Mouse (Mus musculus): ENCODE data around the gene Rab36. TPM values are rescaled to one million over a fixed set of nuclear protein-coding genes. Genes with fewer than 3 reads are reported as not detected.
A peak's percentile ranks its signal among the peaks of the same experiment; 100 is the strongest.
"Not testable (repeated sequence)": the region's sequence is repeated elsewhere in the genome, so short reads cannot be mapped to it uniquely, and the experiment has no call there.

Gene Rab36
- total RNA-seq (2022), result 1 to 10 TPM in 1 of 4 experiments, under 1 TPM in 3; 0.10 to 1.0 (median 0.19) TPM

- DNase-seq (ENCODE audit: low spot score in 2 of 2), result peak; percentile 89 to 91
Measured at GRCm38 (mm10) chr10:75036883-75037379, at the start of gene Rab36. Gene Rab36 (plus strand): TSS chr10:75037058.

GRCm38 (mm10) chr10:74987698-74988470 is 49.0 kb upstream of the Rab36 start:
- no peak for DNase-seq (ENCODE audit: low spot score in 2 of 2)

GRCm38 (mm10) chr10:74989814-74990213 is 47.0 kb upstream of the Rab36 start:
- DNase-seq (ENCODE audit: low spot score in 2 of 2), result no peak

- DNase-seq (ENCODE audit: low spot score in 2 of 2), result no peak
Measured at GRCm38 (mm10) chr10:74990584-74991322, 46.1 kb upstream of the Rab36 start.

GRCm38 (mm10) chr10:74994863-74995262 is 42.0 kb upstream of the Rab36 start:
- no peak for DNase-seq (ENCODE audit: low spot score in 2 of 2)

- DNase-seq (ENCODE audit: low spot score in 2 of 2), result no peak
Measured at GRCm38 (mm10) chr10:74995377-74995776, 41.5 kb upstream of the Rab36 start.

GRCm38 (mm10) chr10:75001391-75001790 is 35.5 kb upstream of the Rab36 start:
- no peak for DNase-seq (ENCODE audit: low spot score in 2 of 2)

GRCm38 (mm10) chr10:75004067-75004466 is 32.8 kb upstream of the Rab36 start:
- DNase-seq (ENCODE audit: low spot score in 2 of 2), result no peak

- DNase-seq (ENCODE audit: low spot score in 2 of 2), result no peak
Measured at GRCm38 (mm10) chr10:75006889-75007662, 29.8 kb upstream of the Rab36 start.

GRCm38 (mm10) chr10:75010704-75011103 is 26.2 kb upstream of the Rab36 start:
- no peak for DNase-seq (ENCODE audit: low spot score in 2 of 2)

GRCm38 (mm10) chr10:75015465-75015864 is 21.4 kb upstream of the Rab36 start:
- DNase-seq (ENCODE audit: low spot score in 2 of 2), result no peak

- no peak for DNase-seq (ENCODE audit: low spot score in 2 of 2)
Measured at GRCm38 (mm10) chr10:75016481-75016880, 20.4 kb upstream of the Rab36 start.

- no peak for DNase-seq (ENCODE audit: low spot score in 2 of 2)
Measured at GRCm38 (mm10) chr10:75020271-75020670, 16.6 kb upstream of the Rab36 start.

GRCm38 (mm10) chr10:75021138-75021537 is 15.7 kb upstream of the Rab36 start:
- peak; percentile 39 to 45 for DNase-seq (ENCODE audit: low spot score in 2 of 2)

- no peak for DNase-seq (ENCODE audit: low spot score in 2 of 2)
Measured at GRCm38 (mm10) chr10:75026491-75026890, 10.4 kb upstream of the Rab36 start.

GRCm38 (mm10) chr10:75028743-75029142 is 8.1 kb upstream of the Rab36 start:
- DNase-seq (ENCODE audit: low spot score in 2 of 2), result no peak

GRCm38 (mm10) chr10:75029677-75030076 is 7.2 kb upstream of the Rab36 start:
- no peak for DNase-seq (ENCODE audit: low spot score in 2 of 2)

GRCm38 (mm10) chr10:75030234-75030633 is 6.6 kb upstream of the Rab36 start:
- DNase-seq (ENCODE audit: low spot score in 2 of 2), result no peak

- no peak for DNase-seq (ENCODE audit: low spot score in 2 of 2)
Measured at GRCm38 (mm10) chr10:75031345-75032114, 5.3 kb upstream of the Rab36 start.

- peak; percentile 37 to 74 for DNase-seq (ENCODE audit: low spot score in 2 of 2)
Measured at GRCm38 (mm10) chr10:75032395-75032794, 4.5 kb upstream of the Rab36 start, which contains the start of gene Rsph14. Gene Rsph14 (minus strand): TSS chr10:75032586.

GRCm38 (mm10) chr10:75042060-75042459 is 5.2 kb downstream of the Rab36 start:
- DNase-seq (ENCODE audit: low spot score in 2 of 2), result not testable (repeated sequence)

Data from gastrocnemius, adult 8-10 months (tissue).